Mouse (Mus musculus) intestine, postnatal 0 days (tissue): ENCODE data around the gene Gria1. TPM values are rescaled to one million over a fixed set of nuclear protein-coding genes. Genes with fewer than 3 reads are reported as not detected.

ENCODE experiments used
- ATAC-seq: fragments of 200-750 bp; cut with Nextera tagmentation; 2 replicates; pipeline ENCODE4 v1.8.0; 2017; ENCODE audit warnings: mild to moderate bottlenecking, moderate TSS enrichment, moderate library complexity
- H3K27ac ChIP-seq: fragments of 300-500 bp; sonication (generic); 2 replicates; pipeline ENCODE4 v1.5.1; 2014; ENCODE audit warnings: mild to moderate bottlenecking, low read depth, low read length, moderate library complexity
- H3K27me3 ChIP-seq: fragments of 300-500 bp; sonication (generic); replicated peaks from 2 replicates; pipeline ENCODE4 v1.6.1; 2014; ENCODE audit warnings: low read length, mixed read lengths; ENCODE audit not compliant: control insufficient read depth, insufficient read depth
- H3K36me3 ChIP-seq: fragments of 300-500 bp; sonication (generic); 2 replicates; pipeline ENCODE4 v1.6.1; 2014; ENCODE audit warnings: mild to moderate bottlenecking, moderate library complexity; ENCODE audit not compliant: control insufficient read depth, insufficient read depth
- H3K4me1 ChIP-seq: fragments of 300-500 bp; sonication (generic); replicated peaks from 2 replicates; pipeline ENCODE4 v1.6.1; 2014; ENCODE audit warnings: antibody characterized with exemption, low read length, mixed read lengths; ENCODE audit not compliant: control insufficient read depth, insufficient read depth
- H3K4me2 ChIP-seq: fragments of 300-500 bp; sonication (generic); replicated peaks from 2 replicates; pipeline ENCODE4 v1.6.1; 2014; ENCODE audit warnings: low read depth, mild to moderate bottlenecking, moderate library complexity
- H3K4me3 ChIP-seq: fragments of 300-500 bp; sonication (generic); 2 replicates; pipeline ENCODE4 v1.5.1; 2014; ENCODE audit warnings: low read depth, low read length
- H3K9ac ChIP-seq: fragments of 300-500 bp; sonication (generic); 2 replicates; pipeline ENCODE4 v1.6.1; 2014; ENCODE audit warnings: mild to moderate bottlenecking, low read depth, low read length
- H3K9me3 ChIP-seq: fragments of 300-500 bp; sonication (generic); 2 replicates; pipeline ENCODE4 v1.6.1; 2016; ENCODE audit warnings: mixed run types; ENCODE audit not compliant: control insufficient read depth
- CTCF ChIP-seq: sonication (generic); IDR thresholded peaks from 2 replicates; pipeline ENCODE4 v1.5.1; 2016; ENCODE audit warnings: low read depth, mild to moderate bottlenecking, control low read depth, antibody characterized with exemption, moderate library complexity
- WGBS: fragments of 180-500 bp; shearing (Covaris S2); extraction: QIAGEN DNeasy Blood & Tissue Kit; methylation state at CpG from one replicate; pipeline ENCODE4 v1.1.7; 2014; 5-methylcytosine and 5-hydroxymethylcytosine counted together
- polyA plus RNA-seq: library from polyadenylated mRNA; unstranded; fragments of >200 nt; fragmentation: Nextera tagmentation; extraction: Ambion mirVana; gene quantifications from 2 replicates; pipeline ENCODE4 v1.2.1, GENCODE M21; 2015

Gria1 gene
- polyA plus RNA-seq, 1 experiment from 2014 or later: 0.64 TPM

- no peaks in the 10 kb centered on the region for H3K4me1 ChIP-seq
- H3K27ac ChIP-seq: no peak overlapping the region
- no peak overlapping the region for H3K4me2 ChIP-seq
- no peak for TF ChIP-seq CTCF
- H3K9me3 ChIP-seq: no peaks in the 10 kb centered on the region
- WGBS: 55% methylated on average over 6 of the region's 6 CpGs
- no peak overlapping the region for H3K9ac ChIP-seq
- H3K4me3 ChIP-seq: no peak overlapping the region
- H3K27me3 ChIP-seq: no peaks in the 10 kb centered on the region
- H3K36me3 ChIP-seq: no peaks in the 10 kb centered on the region
- ATAC-seq: no peak
Measured at GRCm38 (mm10) chr11:57204371-57204770, 193.2 kb downstream of the Gria1 start.

DNA sequence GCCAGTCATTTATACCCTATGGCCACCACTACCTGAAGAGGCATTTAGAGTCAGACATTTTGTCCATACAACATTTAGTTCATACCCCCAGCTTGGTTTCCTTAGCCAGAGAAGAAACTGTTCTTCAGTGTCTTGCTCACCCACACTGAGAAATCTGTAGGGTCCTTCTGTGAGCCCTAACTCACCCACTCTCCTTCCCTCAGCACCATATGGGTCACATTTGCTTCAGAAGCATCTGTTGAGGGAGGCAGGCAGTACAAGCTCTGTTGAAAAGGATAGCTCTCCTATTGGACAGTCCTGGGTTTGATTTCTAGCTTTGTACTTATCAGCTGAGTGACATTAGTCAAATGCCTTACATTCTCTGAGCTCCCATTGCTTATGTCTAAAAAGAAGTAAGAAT, 196.1 kb downstream of the Gria1 start:
- Histone ChIP-seq H3K9me3 (no peaks in the 10 kb centered on the region), H3K4me2 (no peak overlapping the region), H3K4me3 (no peak overlapping the region), H3K4me1 (no peaks in the 10 kb centered on the region), H3K36me3 (no peaks in the 10 kb centered on the region), H3K9ac (no peak overlapping the region), H3K27ac (no peak overlapping the region), H3K27me3 (no peaks in the 10 kb centered on the region)
- no peak for ATAC-seq
- no peak for TF ChIP-seq CTCF

DNA sequence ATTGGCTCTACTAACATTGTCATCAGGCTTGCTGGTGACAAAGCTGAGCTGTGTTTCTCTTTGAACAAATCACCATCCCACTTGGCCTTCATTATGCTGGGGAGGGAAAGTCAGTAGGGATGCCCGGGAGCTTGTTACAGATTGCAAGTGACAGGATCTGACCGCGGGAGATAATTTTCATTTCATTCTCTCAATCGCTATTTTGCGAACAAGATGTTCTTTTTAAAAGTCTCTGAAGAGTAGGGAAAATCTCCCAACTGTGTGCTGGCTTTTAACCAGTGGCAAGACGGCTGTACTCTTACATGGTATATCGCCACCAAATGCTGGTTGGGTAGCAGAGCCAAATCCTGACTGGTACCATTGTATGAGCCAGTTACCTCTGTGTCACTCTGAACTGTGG, 202.9 kb downstream of the Gria1 start:
- Histone ChIP-seq H3K4me1 (no peaks in the 10 kb centered on the region), H3K4me3 (no peak overlapping the region), H3K4me2 (no peak overlapping the region), H3K27ac (no peak overlapping the region), H3K9ac (no peak overlapping the region), H3K9me3 (no peaks in the 10 kb centered on the region), H3K27me3 (no peaks in the 10 kb centered on the region), H3K36me3 (no peaks in the 10 kb centered on the region)
- 92% methylated on average over 7 of the region's 7 CpGs for WGBS
- ATAC-seq: no peak
- no peak for TF ChIP-seq CTCF

GRCm38 (mm10) chr11:57214583-57214982, 203.4 kb downstream of the Gria1 start:
- Histone ChIP-seq H3K9me3 (no peaks in the 10 kb centered on the region), H3K36me3 (no peaks in the 10 kb centered on the region), H3K27ac (no peak overlapping the region), H3K4me3 (no peak overlapping the region), H3K9ac (no peak overlapping the region), H3K27me3 (no peaks in the 10 kb centered on the region), H3K4me2 (no peak overlapping the region), H3K4me1 (no peaks in the 10 kb centered on the region)
- no peak for TF ChIP-seq CTCF
- no peak for ATAC-seq
- WGBS: 94% methylated on average over 5 of the region's 5 CpGs

DNA sequence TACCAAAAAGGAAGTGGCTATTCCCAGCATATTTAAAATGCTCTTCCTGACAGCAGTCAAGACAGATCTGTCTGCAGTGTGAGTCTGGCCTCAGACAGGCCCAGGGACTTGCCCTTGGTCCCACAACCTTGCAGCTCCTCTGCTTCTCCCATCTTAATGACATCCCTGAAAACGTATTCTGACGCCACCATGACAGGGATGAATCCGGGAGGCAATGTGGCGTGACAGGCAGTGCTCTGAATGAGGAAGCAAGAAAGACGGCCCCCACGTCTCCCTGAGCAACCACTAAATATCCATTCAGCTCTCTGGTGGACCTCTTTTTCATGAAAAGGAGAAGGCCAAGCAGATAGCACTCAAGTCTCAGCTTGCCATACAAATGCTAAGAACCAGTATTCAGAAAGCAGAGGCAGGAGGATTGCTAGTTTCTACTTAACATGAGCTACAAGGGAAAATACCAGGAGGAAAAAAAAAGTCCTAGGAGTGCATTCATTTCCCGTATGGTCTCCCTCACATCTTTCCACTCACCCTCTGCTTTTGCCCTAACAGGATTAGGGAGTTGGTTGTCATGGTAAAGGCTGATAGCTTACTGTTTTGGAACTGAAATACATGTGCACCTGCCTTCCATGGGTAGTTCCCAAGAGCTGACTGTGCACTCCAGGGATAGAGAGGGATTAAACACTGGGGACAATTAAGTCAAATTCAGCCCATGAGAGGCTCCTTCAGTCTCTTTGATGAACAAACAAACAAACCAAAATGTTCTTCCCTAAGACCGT, 211.8 kb downstream of the Gria1 start:
- no peak overlapping the region for H3K27ac ChIP-seq
- no peaks in the 10 kb centered on the region for H3K36me3 ChIP-seq
- H3K9ac ChIP-seq: no peak overlapping the region
- no peak overlapping the region for H3K4me3 ChIP-seq
- no peaks in the 10 kb centered on the region for H3K27me3 ChIP-seq
- no peaks in the 10 kb centered on the region for H3K9me3 ChIP-seq
- ATAC-seq: no peak
- no peak overlapping the region for H3K4me2 ChIP-seq
- H3K4me1 ChIP-seq: no peaks in the 10 kb centered on the region
- TF ChIP-seq CTCF: no peak
- 69% methylated on average over 8 of the region's 8 CpGs for WGBS

GRCm38 (mm10) chr11:57235446-57235845, 224.3 kb downstream of the Gria1 start:
- no peaks in the 10 kb centered on the region for H3K36me3 ChIP-seq
- H3K27ac ChIP-seq: no peak overlapping the region
- no peak for TF ChIP-seq CTCF
- 71% methylated on average over 2 of the region's 2 CpGs for WGBS
- H3K27me3 ChIP-seq: no peaks in the 10 kb centered on the region
- no peak overlapping the region for H3K4me2 ChIP-seq
- no peaks in the 10 kb centered on the region for H3K4me1 ChIP-seq
- ATAC-seq: no peak
- no peak overlapping the region for H3K9ac ChIP-seq
- no peaks in the 10 kb centered on the region for H3K9me3 ChIP-seq
- no peak overlapping the region for H3K4me3 ChIP-seq
